Mouse (Mus musculus): ENCODE measurements around the gene Bspry. TPM values are rescaled to one million over a fixed set of nuclear protein-coding genes. Genes with fewer than 3 reads are reported as not detected.

The Bspry gene
- polyA plus RNA-seq, 1 experiment = 1.1 TPM

- TF ChIP-seq TCF12 (IDR thresholded peaks at IDR 0.05; ENCODE audit: insufficient read depth, poor library complexity, severe bottlenecking) (no peak), POLR2A (IDR thresholded peaks at IDR 0.05; ENCODE audit: insufficient read length, low read depth) (no peak), E2F4 (IDR thresholded peaks at IDR 0.05; ENCODE audit: insufficient read depth) (no peak), USF1 (IDR thresholded peaks at IDR 0.05; ENCODE audit: low read depth) (no peak), MAX (IDR thresholded peaks at IDR 0.05; ENCODE audit: low read depth) (no peak)
- H3K4me2 ChIP-seq (ENCODE audit: low read depth) = no peak overlapping the region
- H3ac ChIP-seq (ENCODE audit: control insufficient read depth, insufficient read length) = no peak overlapping the region
- no peak overlapping the region for H3K4me3 ChIP-seq
- no peaks in the 10 kb centered on the region for H3K27me3 ChIP-seq (ENCODE audit: control insufficient read depth, insufficient read depth, insufficient read length)
- H3K36me3 ChIP-seq (ENCODE audit: control insufficient read depth, insufficient read depth) = no peaks in the 10 kb centered on the region
- no peaks in the 10 kb centered on the region for H3K79me2 ChIP-seq (ENCODE audit: control insufficient read depth, insufficient read depth)
These were observed 5.8 kb downstream of the Bspry start for GRCm38 (mm10) chr4:62485450-62486161.

- Histone ChIP-seq H3K79me2 (ENCODE audit: control insufficient read depth, insufficient read depth) (no peaks in the 10 kb centered on the region), H3K27me3 (ENCODE audit: control insufficient read depth, insufficient read depth, insufficient read length) (no peaks in the 10 kb centered on the region), H3ac (ENCODE audit: control insufficient read depth, insufficient read length) (no peak overlapping the region), H3K4me3 (no peak overlapping the region), H3K36me3 (ENCODE audit: control insufficient read depth, insufficient read depth) (no peaks in the 10 kb centered on the region), H3K4me2 (ENCODE audit: low read depth) (no peak overlapping the region)
- TF ChIP-seq POLR2AphosphoS2 (IDR thresholded peaks at IDR 0.05; ENCODE audit: insufficient read length, low read depth) (no peak), TCF12 (IDR thresholded peaks at IDR 0.05; ENCODE audit: insufficient read depth, poor library complexity, severe bottlenecking) (no peak), USF1 (IDR thresholded peaks at IDR 0.05; ENCODE audit: low read depth) (no peak), POLR2A (IDR thresholded peaks at IDR 0.05; ENCODE audit: insufficient read length, low read depth) (no peak), MYOG (IDR thresholded peaks at IDR 0.05; ENCODE audit: control insufficient read depth in 1 of 3, insufficient read depth in 1 of 3, insufficient read length in 2 of 3, low read depth in 2 of 3) (no peak), SRF (IDR thresholded peaks at IDR 0.05; ENCODE audit: control insufficient read depth, insufficient read length, low read depth) (no peak), MAX (IDR thresholded peaks at IDR 0.05; ENCODE audit: low read depth) (no peak)
These were observed 6.4 kb downstream of the Bspry start for GRCm38 (mm10) chr4:62486162-62486696.

GRCm38 (mm10) chr4:62487172-62487571 is 7.3 kb downstream of the Bspry start:
- Histone ChIP-seq H3K27me3 (ENCODE audit: control insufficient read depth, insufficient read depth, insufficient read length) (no peaks in the 10 kb centered on the region), H3K4me3 (no peak overlapping the region), H3ac (ENCODE audit: control insufficient read depth, insufficient read length) (no peak overlapping the region), H3K36me3 (ENCODE audit: control insufficient read depth, insufficient read depth) (no peaks in the 10 kb centered on the region), H3K4me2 (ENCODE audit: low read depth) (peak overlapping the region; percentile 1), H3K79me2 (ENCODE audit: control insufficient read depth, insufficient read depth) (no peaks in the 10 kb centered on the region)
- TF ChIP-seq CEBPB (IDR thresholded peaks at IDR 0.05; ENCODE audit: insufficient read depth, poor library complexity, severe bottlenecking) (no peak), MYOD1 (IDR thresholded peaks at IDR 0.05; ENCODE audit: control insufficient read depth in 1 of 3, insufficient read length in 2 of 3, low read depth in 2 of 3) (no peak), MYOG (IDR thresholded peaks at IDR 0.05; ENCODE audit: control insufficient read depth in 1 of 3, insufficient read depth in 1 of 3, insufficient read length in 2 of 3, low read depth in 2 of 3) (no peak), TCF12 (IDR thresholded peaks at IDR 0.05; ENCODE audit: insufficient read depth, poor library complexity, severe bottlenecking) (no peak), SRF (IDR thresholded peaks at IDR 0.05; ENCODE audit: control insufficient read depth, insufficient read length, low read depth) (no peak), USF1 (IDR thresholded peaks at IDR 0.05; ENCODE audit: low read depth) (no peak), REST (IDR thresholded peaks at IDR 0.05; ENCODE audit: insufficient read depth, insufficient read length) (no peak), POLR2A (IDR thresholded peaks at IDR 0.05; ENCODE audit: insufficient read length, low read depth) (no peak), MAX (IDR thresholded peaks at IDR 0.05; ENCODE audit: low read depth) (no peak), POLR2AphosphoS2 (IDR thresholded peaks at IDR 0.05; ENCODE audit: insufficient read length, low read depth) (no peak), E2F4 (IDR thresholded peaks at IDR 0.05; ENCODE audit: insufficient read depth) (no peak), TCF3 (IDR thresholded peaks at IDR 0.05; ENCODE audit: insufficient read length, low read depth) (no peak)

- TF ChIP-seq CEBPB (IDR thresholded peaks at IDR 0.05; ENCODE audit: insufficient read depth, poor library complexity, severe bottlenecking) = no peak
- TF ChIP-seq MAX (IDR thresholded peaks at IDR 0.05; ENCODE audit: low read depth) = no peak
- no peak for TF ChIP-seq MYOG (IDR thresholded peaks at IDR 0.05; ENCODE audit: control insufficient read depth in 1 of 3, insufficient read depth in 1 of 3, insufficient read length in 2 of 3, low read depth in 2 of 3)
- TF ChIP-seq REST (IDR thresholded peaks at IDR 0.05; ENCODE audit: insufficient read depth, insufficient read length) = no peak
- no peak for TF ChIP-seq TCF12 (IDR thresholded peaks at IDR 0.05; ENCODE audit: insufficient read depth, poor library complexity, severe bottlenecking)
- no peak for TF ChIP-seq USF1 (IDR thresholded peaks at IDR 0.05; ENCODE audit: low read depth)
- no peak for TF ChIP-seq TCF3 (IDR thresholded peaks at IDR 0.05; ENCODE audit: insufficient read length, low read depth)
- TF ChIP-seq POLR2A (IDR thresholded peaks at IDR 0.05; ENCODE audit: insufficient read length, low read depth) = no peak
- no peak for TF ChIP-seq SRF (IDR thresholded peaks at IDR 0.05; ENCODE audit: control insufficient read depth, insufficient read length, low read depth)
- TF ChIP-seq MYOD1 (IDR thresholded peaks at IDR 0.05; ENCODE audit: control insufficient read depth in 1 of 3, insufficient read length in 2 of 3, low read depth in 2 of 3) = no peak
- TF ChIP-seq E2F4 (IDR thresholded peaks at IDR 0.05; ENCODE audit: insufficient read depth) = no peak
- TF ChIP-seq POLR2AphosphoS2 (IDR thresholded peaks at IDR 0.05; ENCODE audit: insufficient read length, low read depth) = no peak
- Histone ChIP-seq H3K36me3 (ENCODE audit: control insufficient read depth, insufficient read depth) (no peaks in the 10 kb centered on the region), H3K4me2 (ENCODE audit: low read depth) (no peak overlapping the region), H3K4me3 (no peak overlapping the region), H3ac (ENCODE audit: control insufficient read depth, insufficient read length) (no peak overlapping the region), H3K79me2 (ENCODE audit: control insufficient read depth, insufficient read depth) (no peaks in the 10 kb centered on the region), H3K27me3 (ENCODE audit: control insufficient read depth, insufficient read depth, insufficient read length) (no peaks in the 10 kb centered on the region)
These were observed 8.1 kb downstream of the Bspry start for GRCm38 (mm10) chr4:62487914-62488313.

- TF ChIP-seq SRF (IDR thresholded peaks at IDR 0.05; ENCODE audit: control insufficient read depth, insufficient read length, low read depth) (no peak), MAX (IDR thresholded peaks at IDR 0.05; ENCODE audit: low read depth) (no peak), POLR2A (IDR thresholded peaks at IDR 0.05; ENCODE audit: insufficient read length, low read depth) (no peak), TCF3 (IDR thresholded peaks at IDR 0.05; ENCODE audit: insufficient read length, low read depth) (no peak), CEBPB (IDR thresholded peaks at IDR 0.05; ENCODE audit: insufficient read depth, poor library complexity, severe bottlenecking) (no peak), USF1 (IDR thresholded peaks at IDR 0.05; ENCODE audit: low read depth) (no peak), REST (IDR thresholded peaks at IDR 0.05; ENCODE audit: insufficient read depth, insufficient read length) (no peak), TCF12 (IDR thresholded peaks at IDR 0.05; ENCODE audit: insufficient read depth, poor library complexity, severe bottlenecking) (no peak), POLR2AphosphoS2 (IDR thresholded peaks at IDR 0.05; ENCODE audit: insufficient read length, low read depth) (no peak), E2F4 (IDR thresholded peaks at IDR 0.05; ENCODE audit: insufficient read depth) (no peak), MYOG (IDR thresholded peaks at IDR 0.05; ENCODE audit: control insufficient read depth in 1 of 3, insufficient read depth in 1 of 3, insufficient read length in 2 of 3, low read depth in 2 of 3) (no peak), MYOD1 (IDR thresholded peaks at IDR 0.05; ENCODE audit: control insufficient read depth in 1 of 3, insufficient read length in 2 of 3, low read depth in 2 of 3) (no peak)
- no peaks in the 10 kb centered on the region for H3K27me3 ChIP-seq (ENCODE audit: control insufficient read depth, insufficient read depth, insufficient read length)
- H3K79me2 ChIP-seq (ENCODE audit: control insufficient read depth, insufficient read depth) = no peaks in the 10 kb centered on the region
- no peaks in the 10 kb centered on the region for H3K36me3 ChIP-seq (ENCODE audit: control insufficient read depth, insufficient read depth)
- H3K4me2 ChIP-seq (ENCODE audit: low read depth) = no peak overlapping the region
- H3K4me3 ChIP-seq = no peak overlapping the region
- H3ac ChIP-seq (ENCODE audit: control insufficient read depth, insufficient read length) = no peak overlapping the region
These were observed 12.8 kb downstream of the Bspry start for GRCm38 (mm10) chr4:62492682-62493081.

Data from myocyte (in vitro differentiated cells).